Mouse (Mus musculus) kidney, adult 2 months (tissue): ENCODE measurements around the gene Ccdc120.

Experiments used
- CTCF ChIP-seq: fragments of 200-500 bp; conservative IDR thresholded peaks from 2 replicates; pipeline ENCODE4 v1.5.1; 2011; ENCODE audit warnings: low read depth, mild to moderate bottlenecking, control low read depth, low read length, moderate library complexity, mixed read lengths; ENCODE audit not compliant: insufficient read depth, insufficient read length
- POLR2A ChIP-seq: fragments of 200-500 bp; IDR thresholded peaks from one replicate; pipeline ENCODE4 v1.6.1; 2011; ENCODE audit warnings: low read depth, low read length, control low read depth

GRCm38 (mm10) chrX:7744940-7745339 is 5.8 kb downstream of the Ccdc120 start:
- TF ChIP-seq CTCF (no peak), POLR2A (no peak)
